Mouse (Mus musculus) megakaryocyte, embryonic 14.5 days (primary cell): ENCODE results near the gene Tpt1. TPM values are rescaled to one million over a fixed set of nuclear protein-coding genes. Genes with fewer than 3 reads are reported as not detected.
A peak's percentile ranks its signal among the peaks of the same experiment; 100 is the strongest.

Experiments used
- H3K27me3 ChIP-seq: replicated peaks from 2 replicates; pipeline ENCODE3; 2012; ENCODE audit warnings: inconsistent platforms
- H3K36me3 ChIP-seq: replicated peaks from 2 replicates; pipeline ENCODE3; 2012; ENCODE audit warnings: low read length, inconsistent platforms, mixed read lengths
- H3K4me1 ChIP-seq: 2 replicates; pipeline ENCODE4 v1.6.1; 2012; ENCODE audit warnings: inconsistent platforms
- H3K4me3 ChIP-seq: replicated peaks from 2 replicates; pipeline ENCODE3; 2012; ENCODE audit warnings: moderate library complexity, mild to moderate bottlenecking, inconsistent platforms
- H3K9me3 ChIP-seq: 2 replicates; pipeline ENCODE4 v1.6.1; 2012; ENCODE audit warnings: inconsistent platforms
- FLI1 ChIP-seq: IDR thresholded peaks from 2 replicates; pipeline ENCODE4 v1.6.1; 2012; ENCODE audit warnings: low read length, inconsistent platforms, mixed read lengths
- GATA1 ChIP-seq: IDR thresholded peaks from 3 replicates; pipeline ENCODE4 v1.6.1; 2012; ENCODE audit warnings: mixed read lengths, low read length, inconsistent platforms, borderline replicate concordance
- polyA plus RNA-seq: library from polyadenylated mRNA; stranded (reverse); fragments of >175 nt; gene quantifications from 2 replicates; pipeline ENCODE4 v1.2.3, GENCODE M21; 2012; ENCODE audit warnings: low replicate concordance; ENCODE audit not compliant: insufficient read depth

The Tpt1 gene
- polyA plus RNA-seq = 1,815 and 2,518 TPM in 2 replicates

GRCm38 (mm10) chr14:75844867-75845697 lies at the start of gene Tpt1:
Gene Tpt1, plus strand, starts transcription at chr14:75845093.
- no peaks in the 10 kb centered on the region for H3K27me3 ChIP-seq
- H3K4me3 ChIP-seq = peak within 1 kb of the TSS; percentile 95
- no peaks in the 10 kb centered on the region for H3K9me3 ChIP-seq
- H3K4me1 ChIP-seq = peaks cover 52% of the 10 kb centered on the region
- H3K36me3 ChIP-seq = peaks cover 39% of the 10 kb centered on the region
- peak; percentile 33; the same call in 1 of the 2 replicates for TF ChIP-seq FLI1
- TF ChIP-seq GATA1 = no peak

GRCm38 (mm10) chr14:75795918-75796317 lies 49.0 kb upstream of the Tpt1 start:
- Histone ChIP-seq H3K9me3 (peaks cover 9% of the 10 kb centered on the region), H3K27me3 (peaks cover 11% of the 10 kb centered on the region), H3K4me1 (peaks cover 15% of the 10 kb centered on the region), H3K4me3 (no peak overlapping the region), H3K36me3 (no peaks in the 10 kb centered on the region)
- TF ChIP-seq FLI1 (no peak), GATA1 (no peak)

GRCm38 (mm10) chr14:75797769-75798386 lies 47.0 kb upstream of the Tpt1 start:
- no peak for TF ChIP-seq FLI1
- no peak for TF ChIP-seq GATA1
- Histone ChIP-seq H3K27me3 (peaks cover 11% of the 10 kb centered on the region), H3K4me3 (no peak overlapping the region), H3K4me1 (peaks cover 8% of the 10 kb centered on the region), H3K9me3 (no peaks in the 10 kb centered on the region), H3K36me3 (no peaks in the 10 kb centered on the region)

GRCm38 (mm10) chr14:75807800-75808199 lies 37.1 kb upstream of the Tpt1 start:
- no peaks in the 10 kb centered on the region for H3K9me3 ChIP-seq
- H3K4me3 ChIP-seq = peak overlapping the region; percentile 2
- peaks cover 3% of the 10 kb centered on the region for H3K27me3 ChIP-seq
- no peaks in the 10 kb centered on the region for H3K36me3 ChIP-seq
- peaks cover 13% of the 10 kb centered on the region for H3K4me1 ChIP-seq
- no peak for TF ChIP-seq FLI1
- TF ChIP-seq GATA1 = no peak

- Histone ChIP-seq H3K9me3 (peaks cover 3% of the 10 kb centered on the region; the same call in 1 of the 2 replicates), H3K27me3 (peaks cover 4% of the 10 kb centered on the region), H3K4me3 (no peak overlapping the region), H3K4me1 (peaks cover 9% of the 10 kb centered on the region), H3K36me3 (no peaks in the 10 kb centered on the region)
- TF ChIP-seq FLI1 (no peak), GATA1 (no peak)
Measured at GRCm38 (mm10) chr14:75809931-75810330, 35.0 kb upstream of the Tpt1 start.

GRCm38 (mm10) chr14:75818528-75818927 lies 26.4 kb upstream of the Tpt1 start:
- TF ChIP-seq FLI1 (no peak), GATA1 (no peak)
- peaks cover 3% of the 10 kb centered on the region; the same call in 1 of the 2 replicates for H3K9me3 ChIP-seq

GRCm38 (mm10) chr14:75819341-75819740 lies 25.6 kb upstream of the Tpt1 start:
- H3K27me3 ChIP-seq = peaks cover 5% of the 10 kb centered on the region
- no peaks in the 10 kb centered on the region for H3K36me3 ChIP-seq
- TF ChIP-seq FLI1 = no peak
- no peak for TF ChIP-seq GATA1
- H3K4me3 ChIP-seq = no peak overlapping the region
- H3K9me3 ChIP-seq = peaks cover 1% of the 10 kb centered on the region; the same call in 1 of the 2 replicates
- peaks cover 9% of the 10 kb centered on the region for H3K4me1 ChIP-seq

More at GRCm38 (mm10) chr14:75818528-75818927, 26.4 kb upstream of the Tpt1 start:
- no peak overlapping the region for H3K4me3 ChIP-seq
- H3K36me3 ChIP-seq = no peaks in the 10 kb centered on the region
- H3K27me3 ChIP-seq = peaks cover 5% of the 10 kb centered on the region
- H3K4me1 ChIP-seq = peaks cover 9% of the 10 kb centered on the region

- TF ChIP-seq FLI1 = no peak
- TF ChIP-seq GATA1 = no peak
Measured at GRCm38 (mm10) chr14:75820007-75820406, 24.9 kb upstream of the Tpt1 start.

GRCm38 (mm10) chr14:75826851-75827410 lies 18.0 kb upstream of the Tpt1 start:
- Histone ChIP-seq H3K9me3 (peaks cover 4% of the 10 kb centered on the region; the same call in 1 of the 2 replicates), H3K36me3 (no peaks in the 10 kb centered on the region), H3K4me1 (peaks cover 23% of the 10 kb centered on the region), H3K4me3 (no peak overlapping the region), H3K27me3 (peaks cover 13% of the 10 kb centered on the region)
- TF ChIP-seq FLI1 = no peak
- no peak for TF ChIP-seq GATA1

More at GRCm38 (mm10) chr14:75820007-75820406, 24.9 kb upstream of the Tpt1 start:
- Histone ChIP-seq H3K4me3 (no peak overlapping the region), H3K27me3 (peaks cover 5% of the 10 kb centered on the region), H3K4me1 (peaks cover 9% of the 10 kb centered on the region), H3K9me3 (peaks cover 4% of the 10 kb centered on the region; the same call in 1 of the 2 replicates), H3K36me3 (no peaks in the 10 kb centered on the region)
